Mouse (Mus musculus) liver, embryonic 14.5 days (tissue): Measurements from ENCODE around the gene Gm5244. TPM values are rescaled to one million over a fixed set of nuclear protein-coding genes. Genes with fewer than 3 reads are reported as not detected.

Experiments
- ATAC-seq: fragments of 200-750 bp; cut with Nextera tagmentation; 2 replicates; pipeline ENCODE4 v1.8.0; 2017; ENCODE audit warnings: moderate number of reproducible peaks, mild to moderate bottlenecking, moderate library complexity; ENCODE audit not compliant: insufficient read depth
- DNase-seq, 3 experiments: peaks; one replicate each; pipeline ENCODE4 v3.0.0-alpha.2; 2012 to 2013; ENCODE audit warnings: low read depth in 3 of 3, low spot score in 3 of 3
- H3K27ac ChIP-seq: fragments of 300-500 bp; sonication (generic); 2 replicates; pipeline ENCODE4 v1.5.1; 2014; ENCODE audit warnings: moderate library complexity, mild to moderate bottlenecking, control low read depth, inconsistent platforms
- H3K27me3 ChIP-seq: fragments of 300-500 bp; sonication (generic); 2 replicates; pipeline ENCODE4 v1.6.1; 2014; ENCODE audit warnings: mild to moderate bottlenecking, low read length, moderate library complexity; ENCODE audit not compliant: control insufficient read depth, insufficient read depth
- H3K36me3 ChIP-seq: fragments of 300-500 bp; sonication (generic); replicated peaks from 2 replicates; pipeline ENCODE4 v1.6.1; 2014; ENCODE audit warnings: low read depth; ENCODE audit not compliant: control insufficient read depth, insufficient read depth
- H3K4me1 ChIP-seq, 2 experiments: fragments of 200-500 bp in 1 of 2; fragments of 300-500 bp in 1 of 2; sonication (generic) in 1 of 2; replicated peaks; 2 replicates each; pipeline ENCODE4 v1.6.1; 2012 to 2014; ENCODE audit warnings: antibody characterized with exemption in 1 of 2, inconsistent platforms in 1 of 2, low read length in 1 of 2; ENCODE audit not compliant: control insufficient read depth in 2 of 2, insufficient read depth in 2 of 2
- H3K4me2 ChIP-seq: fragments of 300-500 bp; sonication (generic); 2 replicates; pipeline ENCODE4 v1.6.1; 2014; ENCODE audit warnings: low read depth, mild to moderate bottlenecking, control low read depth, moderate library complexity
- H3K4me3 ChIP-seq, 2 experiments: fragments of 200-500 bp in 1 of 2; fragments of 300-500 bp in 1 of 2; sonication (generic) in 1 of 2; 2 replicates each; pipeline ENCODE4 v1.5.1; 2012 to 2014; ENCODE audit warnings: low read depth in 2 of 2, low read length in 2 of 2, mild to moderate bottlenecking in 2 of 2, control low read depth in 1 of 2, inconsistent platforms in 1 of 2, moderate library complexity in 1 of 2; ENCODE audit not compliant: insufficient read depth in 1 of 2
- H3K9ac ChIP-seq: fragments of 300-500 bp; sonication (generic); replicated peaks from 2 replicates; pipeline ENCODE4 v1.6.1; 2014; ENCODE audit warnings: mild to moderate bottlenecking, control low read depth, moderate library complexity
- H3K9me3 ChIP-seq: fragments of 300-500 bp; sonication (generic); 2 replicates; pipeline ENCODE4 v1.6.1; 2016; ENCODE audit warnings: low read length, mixed read lengths; ENCODE audit not compliant: control insufficient read depth
- CTCF ChIP-seq: IDR thresholded peaks from 2 replicates; pipeline ENCODE4 v1.5.1; 2016; ENCODE audit warnings: antibody characterized with exemption, low read depth, control low read depth
- EP300 ChIP-seq: IDR thresholded peaks from 2 replicates; pipeline ENCODE4 v1.6.1; 2016; ENCODE audit warnings: antibody characterized with exemption, low read depth
- WGBS: fragments of 180-500 bp; shearing (Covaris S2); extraction: QIAGEN DNeasy Blood & Tissue Kit; methylation state at CpG from one replicate; pipeline ENCODE4 v1.1.7; 2014; ENCODE audit not compliant: insufficient replicate concordance; 5-methylcytosine and 5-hydroxymethylcytosine counted together
- polyA plus RNA-seq, 2 experiments: library from polyadenylated mRNA; depleted of rRNA in 1 of 2; stranded (reverse) in 1 of 2; unstranded in 1 of 2; fragments of >200 nt; fragmentation: Nextera tagmentation in 1 of 2; extraction: Ambion mirVana in 1 of 2; gene quantifications; 2 replicates each; pipeline versions ENCODE4 v1.2.1 to v1.2.3; 2012 to 2014

Gene Gm5244
- polyA plus RNA-seq, 2 experiments: not detected

DNA sequence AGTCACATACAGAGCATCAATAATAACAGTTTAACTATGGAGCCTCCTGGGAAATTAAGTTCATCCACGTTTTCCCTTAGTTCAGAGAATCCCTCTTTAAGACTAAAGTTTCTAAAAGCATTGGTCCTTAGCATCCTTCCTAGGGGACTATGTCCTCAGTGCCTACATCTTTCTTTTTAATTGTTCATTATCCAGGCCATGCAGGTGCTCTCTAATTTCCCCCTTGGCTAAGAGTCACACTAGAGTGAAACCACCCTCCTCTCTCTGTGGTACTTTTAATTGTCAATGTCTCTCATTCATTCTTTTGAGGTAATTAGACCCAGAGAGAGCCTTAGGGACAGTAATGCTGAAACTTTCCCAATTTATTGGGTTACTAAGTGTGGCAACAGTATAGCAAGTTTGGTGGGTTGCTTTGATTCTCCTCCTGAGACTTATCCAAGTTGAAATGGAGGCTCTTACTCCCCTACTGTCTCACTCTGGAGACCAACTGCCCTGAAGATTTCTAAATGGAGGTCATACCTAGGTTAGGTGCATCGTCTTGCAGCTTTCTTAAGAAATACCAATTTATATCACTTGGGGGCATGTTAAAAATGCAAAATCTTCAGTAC, 15.6 kb upstream of the Gm5244 start:
- no peak for ATAC-seq
- no peaks in the 10 kb centered on the region for H3K27me3 ChIP-seq
- 54% methylated on average over 2 of the region's 2 CpGs for WGBS
- H3K4me1 ChIP-seq: peaks cover 2 to 5% of the 10 kb centered on the region in 2 experiments; a peak in 2 of 4 replicates
- no peak for DNase-seq
- no peak overlapping the region for H3K4me2 ChIP-seq
- no peak for TF ChIP-seq CTCF
- TF ChIP-seq EP300: no peak
- no peak overlapping the region for H3K27ac ChIP-seq
- H3K9ac ChIP-seq: no peak overlapping the region
- no peaks in the 10 kb centered on the region for H3K36me3 ChIP-seq
- H3K9me3 ChIP-seq: no peaks in the 10 kb centered on the region
- no peak overlapping the region for H3K4me3 ChIP-seq

DNA sequence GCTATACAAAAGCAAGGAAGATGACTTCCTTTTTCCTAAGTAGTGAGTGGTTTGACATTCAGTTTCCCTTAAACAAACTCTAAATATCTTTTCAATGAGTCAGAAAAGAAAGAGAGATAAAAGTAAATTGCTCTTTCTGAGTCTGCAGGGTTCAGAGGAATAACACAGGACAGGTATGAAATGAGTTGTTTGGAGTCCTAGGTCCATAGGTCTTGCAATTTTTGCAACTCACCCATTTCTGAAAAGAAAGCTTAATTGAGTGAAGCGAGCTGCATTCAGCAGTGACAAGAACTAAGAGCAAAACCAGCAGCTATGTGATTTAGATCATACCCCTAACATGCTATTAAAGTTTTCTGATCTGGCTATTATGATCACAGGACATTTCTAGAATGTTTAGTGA, 14.9 kb upstream of the Gm5244 start:
- Histone ChIP-seq H3K4me2 (no peak overlapping the region), H3K4me3 (no peak overlapping the region), H3K36me3 (no peaks in the 10 kb centered on the region), H3K9ac (no peak overlapping the region), H3K27ac (no peak overlapping the region), H3K4me1 (peaks cover 2 to 5% of the 10 kb centered on the region in 2 experiments; a peak in 2 of 4 replicates), H3K9me3 (no peaks in the 10 kb centered on the region), H3K27me3 (no peaks in the 10 kb centered on the region)
- TF ChIP-seq CTCF (no peak), EP300 (no peak)
- 44% methylated on average over 1 of the region's 1 CpGs for WGBS
- DNase-seq (no peak), ATAC-seq (no peak)

DNA sequence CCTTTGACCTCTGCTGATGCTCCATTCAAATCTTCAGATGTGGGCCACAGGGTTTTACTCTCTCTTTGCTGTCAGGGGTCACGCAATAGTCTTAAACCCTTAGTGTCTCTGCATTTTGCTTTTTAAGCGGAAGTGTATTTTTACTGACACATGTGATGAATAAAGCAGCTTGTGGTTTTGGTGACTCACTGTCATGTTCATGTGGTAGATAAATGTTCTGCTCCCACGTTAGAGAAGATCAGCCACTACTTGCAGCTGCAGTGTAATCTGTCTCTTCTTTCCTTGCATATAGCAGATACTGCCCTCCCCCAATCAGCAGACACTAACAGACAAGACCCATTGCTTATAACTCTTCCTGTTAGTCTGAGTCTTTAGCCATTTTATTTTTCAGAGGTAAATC, 12.9 kb upstream of the Gm5244 start:
- Histone ChIP-seq H3K27me3 (no peaks in the 10 kb centered on the region), H3K27ac (no peak overlapping the region), H3K4me3 (no peak overlapping the region), H3K9me3 (no peaks in the 10 kb centered on the region), H3K9ac (no peak overlapping the region), H3K36me3 (no peaks in the 10 kb centered on the region), H3K4me1 (peaks cover 2 to 5% of the 10 kb centered on the region in 2 experiments; a peak in 2 of 4 replicates), H3K4me2 (no peak overlapping the region)
- 8% methylated on average over 3 of the region's 3 CpGs for WGBS
- ATAC-seq (peak; percentile 75; the same call in 1 of the 2 replicates), DNase-seq (peak; percentile 20 to 29 (median 27))
- no peak for TF ChIP-seq CTCF
- TF ChIP-seq EP300: 0 out of 2 replicates have a peak, but pooled peaks have one; percentile 43

DNA sequence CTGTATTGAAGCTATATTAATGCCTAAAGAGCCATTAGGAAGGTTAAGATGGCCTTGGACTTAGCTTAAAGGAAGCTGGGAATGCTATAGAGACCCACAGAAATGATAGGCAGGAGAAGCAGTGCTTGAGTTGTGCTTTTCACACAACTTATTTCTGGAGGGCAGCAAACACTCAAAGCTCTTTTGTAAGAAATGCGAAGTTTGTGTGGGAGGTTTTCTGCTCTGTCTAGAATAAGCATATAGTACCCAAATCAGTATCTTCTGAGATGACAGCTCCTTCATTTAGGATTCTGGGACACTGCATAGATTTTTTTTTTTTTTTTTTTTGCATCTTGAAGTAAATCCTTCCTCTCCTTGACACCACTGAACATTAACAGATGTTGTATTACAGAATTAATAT, 8.0 kb upstream of the Gm5244 start:
- WGBS: 53% methylated on average over 1 of the region's 1 CpGs
- H3K27ac ChIP-seq: no peak overlapping the region
- no peak for DNase-seq

DNA sequence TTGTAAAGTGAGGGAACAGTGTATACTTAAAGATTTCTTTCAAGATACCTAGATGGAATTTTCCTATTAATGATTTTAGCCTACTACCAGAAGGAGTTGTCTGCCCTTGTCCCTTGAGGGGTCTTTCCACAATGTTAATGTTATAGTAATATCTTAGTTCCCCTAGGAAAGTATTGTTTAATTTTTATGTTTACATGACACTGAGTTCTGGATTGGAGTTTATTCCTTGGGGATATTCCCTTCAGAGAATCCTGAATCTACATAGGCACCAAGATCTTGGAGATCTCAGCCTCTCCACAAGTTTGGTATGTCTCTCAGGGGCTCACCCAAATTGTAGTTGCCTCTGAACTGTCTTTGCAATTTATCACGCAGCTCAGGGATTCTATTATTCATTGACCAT, 10.5 kb downstream of the Gm5244 start, which contains the start of gene Olfr1444:
TSS of gene Olfr1444 (plus strand) at position 301 of the 400 bp plus-strand sequence.
- Histone ChIP-seq H3K9me3 (no peaks in the 10 kb centered on the region), H3K4me1 (no peaks in the 10 kb centered on the region), H3K9ac (no peak within 1 kb of the TSS), H3K27me3 (no peaks in the 10 kb centered on the region), H3K27ac (no peak within 1 kb of the TSS), H3K36me3 (no peaks in the 10 kb centered on the region), H3K4me2 (no peak within 1 kb of the TSS), H3K4me3 (no peak within 1 kb of the TSS)
- no peak for DNase-seq
- WGBS: 35% methylated on average over 1 of the region's 1 CpGs
- TF ChIP-seq EP300: no peak
- no peak for TF ChIP-seq CTCF
- no peak for ATAC-seq

More for the DNA sequence above, 8.0 kb upstream of the Gm5244 start:
- ATAC-seq: no peak
- H3K4me3 ChIP-seq: no peak overlapping the region
- H3K4me1 ChIP-seq: no peaks in the 10 kb centered on the region; a peak in 1 of 4 replicates
- no peak for TF ChIP-seq CTCF
- no peaks in the 10 kb centered on the region for H3K27me3 ChIP-seq
- H3K4me2 ChIP-seq: no peak overlapping the region
- no peaks in the 10 kb centered on the region for H3K9me3 ChIP-seq
- no peaks in the 10 kb centered on the region for H3K36me3 ChIP-seq
- no peak overlapping the region for H3K9ac ChIP-seq
